Comparison of ENCODE assay signal across 22 mouse cellular contexts in the genomic region with DNA sequence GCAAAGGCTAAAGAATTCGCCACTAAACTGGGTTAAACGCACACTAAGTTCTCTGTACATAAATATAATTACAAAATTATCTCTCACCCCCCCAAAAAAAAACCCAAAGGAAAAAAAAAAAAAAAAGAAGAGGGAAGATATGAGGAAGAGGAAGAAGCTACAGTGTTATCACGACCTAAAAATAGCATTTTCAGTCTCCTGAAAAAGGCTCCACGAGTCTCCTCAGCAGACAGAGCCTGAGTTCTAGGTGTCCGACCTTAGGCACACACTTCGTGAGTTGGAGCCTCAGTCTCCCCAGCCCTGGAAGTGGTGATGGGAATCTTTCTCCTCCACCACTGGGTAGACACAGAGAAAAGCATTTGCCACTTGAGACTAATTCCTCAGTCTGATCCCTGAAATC. TPM values are rescaled to one million over a fixed set of nuclear protein-coding genes. Genes with fewer than 3 reads are reported as not detected.
A peak's percentile ranks its signal among the peaks of the same experiment; 100 is the strongest.
DNase-seq lines count a peak whose midpoint lies in the region; ATAC-seq and TF ChIP-seq lines count a peak whose summit lies in the region.
"Had no signal": no experiment of that assay in that cellular context is flagged by ENCODE, and none has a peak within 500 bp of the region (broad histone marks: within the 10 kb centered on the region; RNA-seq: fewer than 3 reads in every experiment).

No protein-coding gene starts in this region.

- H3K4me2 ChIP-seq in midbrain, embryonic 11.5 days = no peak overlapping the region
- no peak overlapping the region for H3K4me2 ChIP-seq in midbrain, embryonic 14.5 days (ENCODE audit: low read length)
- H3K4me2 ChIP-seq in liver, embryonic 11.5 days = peak overlapping the region; percentile 77
- H3K4me2 ChIP-seq in liver, postnatal 0 days (ENCODE audit: low read depth, low read length) = peak overlapping the region; percentile 76

- no peaks in the 10 kb centered on the region for H3K27me3 ChIP-seq in midbrain, embryonic 11.5 days (ENCODE audit: control insufficient read depth, insufficient read depth, low read length)
- no peaks in the 10 kb centered on the region for H3K27me3 ChIP-seq in midbrain, embryonic 14.5 days (ENCODE audit: control insufficient read depth, insufficient read depth, low read length)
- no peaks in the 10 kb centered on the region for H3K27me3 ChIP-seq in liver, embryonic 11.5 days (replicated peaks; ENCODE audit: control insufficient read depth, insufficient read depth, low read length)
- H3K27me3 ChIP-seq in liver, postnatal 0 days (ENCODE audit: insufficient read depth, low read length) = no peaks in the 10 kb centered on the region
- H3K27me3 ChIP-seq: limb, embryonic 15.5 days; stomach, embryonic 15.5 days had no signal

- no peak overlapping the region for H3K27ac ChIP-seq in midbrain, embryonic 11.5 days (ENCODE audit: low read depth, low read length)
- H3K27ac ChIP-seq in midbrain, embryonic 14.5 days (replicated peaks; ENCODE audit: low read depth, low read length) = no peak overlapping the region
- H3K27ac ChIP-seq in liver, embryonic 11.5 days (ENCODE audit: low read depth, low read length) = peak overlapping the region; percentile 98
- H3K27ac ChIP-seq in liver, postnatal 0 days (ENCODE audit: low read depth) = peak overlapping the region; percentile 78; the same call in 1 of the 2 replicates
- H3K27ac ChIP-seq in gastrocnemius, adult 2 months = no peak overlapping the region
- H3K27ac ChIP-seq: limb, embryonic 15.5 days had no signal

- no peak for ATAC-seq in midbrain, embryonic 11.5 days (ENCODE audit: low FRiP score)
- ATAC-seq in midbrain, embryonic 14.5 days (ENCODE audit: low FRiP score, low TSS enrichment) = no peak
- no peak for ATAC-seq in liver, embryonic 11.5 days (replicated peaks; ENCODE audit: low FRiP score)
- no peak for ATAC-seq in liver, postnatal 0 days
- ATAC-seq: activated CD4-positive, CD25-positive, alpha-beta regulatory T cell, adult 4 months had no signal

- intact Hi-C loops in gastrocnemius, adult 2 months (cut with DNase I) = no loop called here

- TF ChIP-seq CTCF in liver, postnatal 0 days (IDR thresholded peaks at IDR 0.05; ENCODE audit: low read depth) = no peak
- no peak for TF ChIP-seq CTCF in gastrocnemius, adult 2 months (IDR thresholded peaks at IDR 0.05)

- no peak for TF ChIP-seq EP300 in liver, postnatal 0 days (IDR thresholded peaks at IDR 0.05; ENCODE audit: low read depth)

- no peak overlapping the region for H3K9ac ChIP-seq in midbrain, embryonic 11.5 days (ENCODE audit: low read length)
- H3K9ac ChIP-seq in midbrain, embryonic 14.5 days (replicated peaks; ENCODE audit: low read length) = no peak overlapping the region
- H3K9ac ChIP-seq in liver, embryonic 11.5 days (ENCODE audit: low read depth, low read length) = peak overlapping the region; percentile 73
- H3K9ac ChIP-seq in liver, postnatal 0 days (replicated peaks) = no peak overlapping the region
- H3K9ac ChIP-seq: limb, embryonic 15.5 days; stomach, embryonic 15.5 days had no signal

- WGBS in midbrain, embryonic 11.5 days = 91% methylated on average over 6 of the region's 6 CpGs
- WGBS in midbrain, embryonic 14.5 days = 92% methylated on average over 6 of the region's 6 CpGs
- WGBS in liver, embryonic 11.5 days = 44% methylated on average over 6 of the region's 6 CpGs
- WGBS in liver, postnatal 0 days (ENCODE audit: insufficient replicate concordance) = 43% methylated on average over 6 of the region's 6 CpGs

- H3K9me3 ChIP-seq in midbrain, embryonic 11.5 days (ENCODE audit: control insufficient read depth, low read length) = no peaks in the 10 kb centered on the region
- H3K9me3 ChIP-seq in midbrain, embryonic 14.5 days (ENCODE audit: control insufficient read depth, low read length) = no peaks in the 10 kb centered on the region
- no peaks in the 10 kb centered on the region for H3K9me3 ChIP-seq in liver, embryonic 11.5 days (ENCODE audit: control insufficient read depth, low read length)
- no peaks in the 10 kb centered on the region for H3K9me3 ChIP-seq in liver, postnatal 0 days (ENCODE audit: low read length)
- H3K9me3 ChIP-seq: G1E; limb, embryonic 15.5 days; stomach, embryonic 15.5 days had no signal

- peak; percentile 35 for DNase-seq in midbrain, embryonic 11.5 days (ENCODE audit: low spot score, missing footprints)
- DNase-seq in midbrain, embryonic 14.5 days = no peak
- no peak for DNase-seq in liver, embryonic 11.5 days (ENCODE audit: low spot score)
- no peak for DNase-seq in liver, postnatal 0 days
- DNase-seq in gastrocnemius, adult 2 months = no peak
- no peak for DNase-seq in lung, postnatal 10 days
- DNase-seq in layer of hippocampus, adult 11-12 months (ENCODE audit: low spot score) = no peak
- DNase-seq: adrenal gland, adult 8-10 months; B cell, adult 2 months; cerebellum, adult 9-10 months; heart, postnatal 10 days; kidney, adult 11 months; kidney, postnatal 4 days; left cerebral cortex, postnatal 4 days; lung, postnatal 14 days; right cerebral cortex, postnatal 4 days; thymus, adult 2 months; thymus, postnatal 4 days had no signal

- no peaks in the 10 kb centered on the region for H3K36me3 ChIP-seq in midbrain, embryonic 11.5 days (ENCODE audit: control insufficient read depth, insufficient read depth, low read length)
- H3K36me3 ChIP-seq in midbrain, embryonic 14.5 days (ENCODE audit: control insufficient read depth, insufficient read depth, low read length) = no peaks in the 10 kb centered on the region
- no peaks in the 10 kb centered on the region for H3K36me3 ChIP-seq in liver, embryonic 11.5 days (ENCODE audit: control insufficient read depth, insufficient read depth, low read length)
- H3K36me3 ChIP-seq in liver, postnatal 0 days (replicated peaks; ENCODE audit: insufficient read depth, low read length) = no peaks in the 10 kb centered on the region
- H3K36me3 ChIP-seq: G1E; limb, embryonic 15.5 days; stomach, embryonic 15.5 days had no signal

- no peak overlapping the region for H3K4me3 ChIP-seq in midbrain, embryonic 11.5 days (ENCODE audit: low read depth, low read length)
- H3K4me3 ChIP-seq in midbrain, embryonic 14.5 days (replicated peaks; ENCODE audit: low read depth, low read length) = no peak overlapping the region
- 0 out of 2 replicates have a peak overlapping the region, but pooled peaks have one; percentile 8 for H3K4me3 ChIP-seq in liver, embryonic 11.5 days (ENCODE audit: low read depth, low read length)
- no peak overlapping the region for H3K4me3 ChIP-seq in liver, postnatal 0 days (ENCODE audit: low read depth, low read length)
- no peak overlapping the region for H3K4me3 ChIP-seq in gastrocnemius, adult 2 months

- peaks cover 2% of the 10 kb centered on the region; the same call in 1 of the 2 replicates for H3K4me1 ChIP-seq in midbrain, embryonic 11.5 days (ENCODE audit: control insufficient read depth, insufficient read depth, low read length)
- H3K4me1 ChIP-seq in midbrain, embryonic 14.5 days (ENCODE audit: control insufficient read depth, insufficient read depth, low read length) = 0 out of 2 replicates have a peak, but pooled peaks cover 7% of the 10 kb centered on the region
- peaks cover 46% of the 10 kb centered on the region for H3K4me1 ChIP-seq in liver, embryonic 11.5 days (replicated peaks; ENCODE audit: control insufficient read depth, insufficient read depth, low read length)
- peaks cover 35% of the 10 kb centered on the region for H3K4me1 ChIP-seq in liver, postnatal 0 days (ENCODE audit: insufficient read depth)

RNA-seq across cellular contexts. Expression of a gene that starts 21.9 kb away (rescaled TPM):
- 1,019 and 1,097 TPM in 2 replicates for polyA plus RNA-seq in midbrain, embryonic 11.5 days (2014; fragmentation: Nextera tagmentation; extraction: Ambion mirVana)
- polyA plus RNA-seq in midbrain, embryonic 14.5 days (2014; fragmentation: Nextera tagmentation; extraction: Ambion mirVana) = 866 and 988 TPM in 2 replicates
- 1,899 and 2,008 TPM in 2 replicates for polyA plus RNA-seq in liver, embryonic 11.5 days (2014; fragmentation: Nextera tagmentation; extraction: Ambion mirVana)
- 1,398 and 1,474 TPM in 2 replicates for polyA plus RNA-seq in liver, postnatal 0 days (2015; fragmentation: Nextera tagmentation; extraction: Ambion mirVana)
- total RNA-seq in gastrocnemius, adult 2 months (2021) = 100 to 1,000 TPM; 292 to 307 TPM

RNA-seq across cellular contexts. Expression of a gene that starts 55.1 kb away (rescaled TPM):
- polyA plus RNA-seq in midbrain, embryonic 11.5 days (2014; fragmentation: Nextera tagmentation; extraction: Ambion mirVana) = 14.2 and 16.9 TPM in 2 replicates
- 34.6 and 40.0 TPM in 2 replicates for polyA plus RNA-seq in midbrain, embryonic 14.5 days (2014; fragmentation: Nextera tagmentation; extraction: Ambion mirVana)
- 10.7 and 17.2 TPM in 2 replicates for polyA plus RNA-seq in liver, embryonic 11.5 days (2014; fragmentation: Nextera tagmentation; extraction: Ambion mirVana)
- polyA plus RNA-seq in liver, postnatal 0 days (2015; fragmentation: Nextera tagmentation; extraction: Ambion mirVana) = 3.2 TPM in 2 replicates
- 1 to 10 TPM; 6.4 to 7.1 TPM for total RNA-seq in gastrocnemius, adult 2 months (2021)

Comparison
In these comparisons a context has a peak if more than half of its experiments do, and no peak if none do; other contexts are left out.
1. H3K27ac ChIP-seq: peak in liver, embryonic 11.5 days (single experiment) and liver, postnatal 0 days (single experiment); none in midbrain, embryonic 11.5 days (single experiment), midbrain, embryonic 14.5 days (single experiment) and gastrocnemius, adult 2 months (single experiment).
2. H3K4me2 ChIP-seq: peak in liver, embryonic 11.5 days (single experiment) and liver, postnatal 0 days (single experiment); none in midbrain, embryonic 11.5 days (single experiment) and midbrain, embryonic 14.5 days (single experiment).